Mouse (Mus musculus) right cerebral cortex, postnatal 25 days (tissue): Measurements from ENCODE around the gene Pdzph1.
A peak's percentile ranks its signal among the peaks of the same experiment; 100 is the strongest.

Experiments used
- DNase-seq: peaks from one replicate; pipeline ENCODE4 v3.0.0; 2022

Pdzph1 gene

GRCm38 (mm10) chr17:58991275-58991674 is at the start of gene Pdzph1:
Gene Pdzph1, minus strand, starts transcription at chr17:58991375.
- no peak for DNase-seq

GRCm38 (mm10) chr17:59039754-59040153 is 48.6 kb upstream of the Pdzph1 start:
- DNase-seq, result no peak

GRCm38 (mm10) chr17:59033445-59033844 is 42.3 kb upstream of the Pdzph1 start:
- DNase-seq, result no peak

- DNase-seq, result no peak
Observed at GRCm38 (mm10) chr17:59026336-59026735, 35.2 kb upstream of the Pdzph1 start.

GRCm38 (mm10) chr17:59024502-59024901 is 33.3 kb upstream of the Pdzph1 start:
- no peak for DNase-seq

GRCm38 (mm10) chr17:59023971-59024370 is 32.8 kb upstream of the Pdzph1 start:
- DNase-seq, result no peak

- no peak for DNase-seq
Observed at GRCm38 (mm10) chr17:59018666-59019065, 27.5 kb upstream of the Pdzph1 start.

- peak; percentile 62 for DNase-seq
Observed at GRCm38 (mm10) chr17:59013091-59013459, 21.9 kb upstream of the Pdzph1 start, which contains the start of gene Nudt12. Gene Nudt12, minus strand, starts transcription at chr17:59013372.

GRCm38 (mm10) chr17:59012421-59013090 is 21.4 kb upstream of the Pdzph1 start:
- DNase-seq, result no peak

GRCm38 (mm10) chr17:59011546-59012307 is 20.6 kb upstream of the Pdzph1 start:
- DNase-seq, result no peak

GRCm38 (mm10) chr17:58973237-58973636 is 17.9 kb downstream of the Pdzph1 start:
- no peak for DNase-seq

- DNase-seq, result no peak
Observed at GRCm38 (mm10) chr17:58959905-58960304, 31.3 kb downstream of the Pdzph1 start.

- no peak for DNase-seq
Observed at GRCm38 (mm10) chr17:58957055-58957454, 34.1 kb downstream of the Pdzph1 start.

- DNase-seq, result no peak
Observed at GRCm38 (mm10) chr17:58943015-58943822, 48.0 kb downstream of the Pdzph1 start.

- DNase-seq, result no peak
Observed at GRCm38 (mm10) chr17:58938598-58938997, 52.6 kb downstream of the Pdzph1 start.

GRCm38 (mm10) chr17:58937533-58937932 is 53.6 kb downstream of the Pdzph1 start:
- DNase-seq, result no peak

- no peak for DNase-seq
Observed at GRCm38 (mm10) chr17:58932983-58933280, 58.2 kb downstream of the Pdzph1 start.

GRCm38 (mm10) chr17:58932279-58932982 is 58.7 kb downstream of the Pdzph1 start:
- DNase-seq, result no peak

- DNase-seq, result no peak
Observed at GRCm38 (mm10) chr17:58924754-58925546, 66.2 kb downstream of the Pdzph1 start.

GRCm38 (mm10) chr17:58923901-58924476 is 67.2 kb downstream of the Pdzph1 start:
- DNase-seq, result no peak

GRCm38 (mm10) chr17:58923316-58923866 is 67.8 kb downstream of the Pdzph1 start:
- no peak for DNase-seq
